Mouse (Mus musculus) liver, embryonic 14.5 days (tissue): ENCODE results near the gene Polr2h. TPM values are rescaled to one million over a fixed set of nuclear protein-coding genes. Genes with fewer than 3 reads are reported as not detected.
A peak's percentile ranks its signal among the peaks of the same experiment; 100 is the strongest.

ENCODE experiments used
- ATAC-seq: fragments of 200-750 bp; cut with Nextera tagmentation; 2 replicates; pipeline ENCODE4 v1.8.0; 2017; ENCODE audit warnings: moderate number of reproducible peaks, mild to moderate bottlenecking, moderate library complexity; ENCODE audit not compliant: insufficient read depth
- DNase-seq, 3 experiments: peaks; one replicate each; pipeline ENCODE4 v3.0.0-alpha.2; 2012 to 2013; ENCODE audit warnings: low read depth in 3 of 3, low spot score in 3 of 3
- H3K27ac ChIP-seq: fragments of 300-500 bp; sonication (generic); 2 replicates; pipeline ENCODE4 v1.5.1; 2014; ENCODE audit warnings: moderate library complexity, mild to moderate bottlenecking, control low read depth, inconsistent platforms
- H3K27me3 ChIP-seq: fragments of 300-500 bp; sonication (generic); 2 replicates; pipeline ENCODE4 v1.6.1; 2014; ENCODE audit warnings: mild to moderate bottlenecking, low read length, moderate library complexity; ENCODE audit not compliant: control insufficient read depth, insufficient read depth
- H3K36me3 ChIP-seq: fragments of 300-500 bp; sonication (generic); replicated peaks from 2 replicates; pipeline ENCODE4 v1.6.1; 2014; ENCODE audit warnings: low read depth; ENCODE audit not compliant: control insufficient read depth, insufficient read depth
- H3K4me1 ChIP-seq, 2 experiments: fragments of 200-500 bp in 1 of 2; fragments of 300-500 bp in 1 of 2; sonication (generic) in 1 of 2; replicated peaks; 2 replicates each; pipeline ENCODE4 v1.6.1; 2012 to 2014; ENCODE audit warnings: antibody characterized with exemption in 1 of 2, inconsistent platforms in 1 of 2, low read length in 1 of 2; ENCODE audit not compliant: control insufficient read depth in 2 of 2, insufficient read depth in 2 of 2
- H3K4me2 ChIP-seq: fragments of 300-500 bp; sonication (generic); 2 replicates; pipeline ENCODE4 v1.6.1; 2014; ENCODE audit warnings: low read depth, mild to moderate bottlenecking, control low read depth, moderate library complexity
- H3K4me3 ChIP-seq, 2 experiments: fragments of 200-500 bp in 1 of 2; fragments of 300-500 bp in 1 of 2; sonication (generic) in 1 of 2; 2 replicates each; pipeline ENCODE4 v1.5.1; 2012 to 2014; ENCODE audit warnings: low read depth in 2 of 2, low read length in 2 of 2, mild to moderate bottlenecking in 2 of 2, control low read depth in 1 of 2, inconsistent platforms in 1 of 2, moderate library complexity in 1 of 2; ENCODE audit not compliant: insufficient read depth in 1 of 2
- H3K9ac ChIP-seq: fragments of 300-500 bp; sonication (generic); replicated peaks from 2 replicates; pipeline ENCODE4 v1.6.1; 2014; ENCODE audit warnings: mild to moderate bottlenecking, control low read depth, moderate library complexity
- H3K9me3 ChIP-seq: fragments of 300-500 bp; sonication (generic); 2 replicates; pipeline ENCODE4 v1.6.1; 2016; ENCODE audit warnings: low read length, mixed read lengths; ENCODE audit not compliant: control insufficient read depth
- CTCF ChIP-seq: IDR thresholded peaks from 2 replicates; pipeline ENCODE4 v1.5.1; 2016; ENCODE audit warnings: antibody characterized with exemption, low read depth, control low read depth
- EP300 ChIP-seq: IDR thresholded peaks from 2 replicates; pipeline ENCODE4 v1.6.1; 2016; ENCODE audit warnings: antibody characterized with exemption, low read depth
- WGBS: fragments of 180-500 bp; shearing (Covaris S2); extraction: QIAGEN DNeasy Blood & Tissue Kit; methylation state at CpG from one replicate; pipeline ENCODE4 v1.1.7; 2014; ENCODE audit not compliant: insufficient replicate concordance; 5-methylcytosine and 5-hydroxymethylcytosine counted together
- polyA plus RNA-seq, 2 experiments: library from polyadenylated mRNA; depleted of rRNA in 1 of 2; stranded (reverse) in 1 of 2; unstranded in 1 of 2; fragments of >200 nt; fragmentation: Nextera tagmentation in 1 of 2; extraction: Ambion mirVana in 1 of 2; gene quantifications; 2 replicates each; pipeline versions ENCODE4 v1.2.1 to v1.2.3; 2012 to 2014

Polr2h gene
- polyA plus RNA-seq, 2 experiments = 30.1 to 45.4 TPM

GRCm38 (mm10) chr16:20701729-20702521 is 15.5 kb upstream of the Polr2h start:
- Histone ChIP-seq H3K27ac (peak overlapping the region; percentile 52), H3K36me3 (no peaks in the 10 kb centered on the region; the same call in 1 of the 2 replicates), H3K4me2 (peak overlapping the region; percentile 69), H3K9me3 (no peaks in the 10 kb centered on the region), H3K4me3 (peak overlapping the region; percentile 2 to 10; a peak in 1 of 4 replicates), H3K4me1 (peaks cover 51 to 52% of the 10 kb centered on the region in 2 experiments), H3K9ac (peak overlapping the region; percentile 37), H3K27me3 (peaks cover under 1% of the 10 kb centered on the region; the same call in 1 of the 2 replicates)
- no peak for DNase-seq
- 42% methylated on average over 10 of the region's 12 CpGs for WGBS
- TF ChIP-seq CTCF (no peak), EP300 (no peak)
- no peak for ATAC-seq

DNA sequence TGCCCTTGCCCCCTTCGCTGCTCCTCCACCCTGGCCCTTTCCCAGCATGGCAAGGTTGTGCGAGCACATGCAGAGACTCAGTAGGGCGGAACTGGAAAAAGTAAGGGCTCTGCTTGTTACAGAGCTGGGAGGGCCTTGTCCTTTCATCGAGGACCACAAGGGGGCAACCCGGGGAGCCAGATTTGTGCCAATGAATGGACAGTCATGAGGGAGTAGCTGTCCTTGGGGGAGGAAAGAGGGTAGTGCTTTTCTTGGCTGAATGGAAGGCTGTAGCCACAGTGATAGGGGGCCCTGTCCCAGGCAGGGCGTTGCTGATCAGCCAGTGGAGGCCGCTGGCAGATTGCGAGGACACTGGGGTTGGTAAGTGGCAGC is 15.0 kb upstream of the Polr2h start:
- H3K9me3 ChIP-seq = no peaks in the 10 kb centered on the region
- TF ChIP-seq EP300 = peak; percentile 57
- peak; percentile 89 for TF ChIP-seq CTCF
- 3% methylated on average over 8 of the region's 8 CpGs for WGBS
- H3K27me3 ChIP-seq = no peaks in the 10 kb centered on the region; the same call in 1 of the 2 replicates
- peak overlapping the region; percentile 94 for H3K27ac ChIP-seq
- peak overlapping the region; percentile 10 to 29; a peak in 3 of 4 replicates for H3K4me3 ChIP-seq
- peak overlapping the region; percentile 60 for H3K9ac ChIP-seq
- DNase-seq = peak; percentile 67 to 82 (median 74)
- H3K4me1 ChIP-seq = peaks cover 57 to 58% of the 10 kb centered on the region in 2 experiments
- H3K4me2 ChIP-seq = peak overlapping the region; percentile 69
- ATAC-seq = peak; percentile 77
- peaks cover 1% of the 10 kb centered on the region; the same call in 1 of the 2 replicates for H3K36me3 ChIP-seq

DNA sequence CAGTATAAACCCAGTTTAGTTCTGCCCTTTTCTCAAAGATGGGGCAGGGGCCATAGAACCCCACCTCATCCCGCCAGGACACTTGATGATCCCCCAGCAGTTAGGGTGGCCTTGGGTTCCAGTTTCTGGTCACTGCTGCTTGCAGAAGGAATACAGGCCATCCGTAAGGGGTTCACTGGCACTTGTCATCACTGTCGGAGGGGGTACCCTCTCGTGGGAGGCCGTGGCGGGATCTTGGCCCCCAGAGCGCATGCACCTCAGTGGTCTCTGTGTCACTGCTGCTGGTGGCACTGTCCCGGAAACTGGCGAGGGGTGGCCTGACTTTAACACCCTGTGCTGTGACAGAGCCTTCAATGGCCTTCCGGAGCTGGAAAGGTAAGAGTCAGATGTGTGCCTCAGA is 14.4 kb upstream of the Polr2h start:
- H3K4me2 ChIP-seq = peak overlapping the region; percentile 69
- WGBS = 81% methylated on average over 10 of the region's 10 CpGs
- H3K9me3 ChIP-seq = no peaks in the 10 kb centered on the region
- H3K27ac ChIP-seq = peak overlapping the region; percentile 94
- H3K9ac ChIP-seq = peak overlapping the region; percentile 60
- no peaks in the 10 kb centered on the region for H3K27me3 ChIP-seq
- ATAC-seq = no peak
- TF ChIP-seq EP300 (no peak), CTCF (no peak)
- DNase-seq = no peak
- peaks cover 2% of the 10 kb centered on the region; the same call in 1 of the 2 replicates for H3K36me3 ChIP-seq
- H3K4me3 ChIP-seq = peak overlapping the region in 1 of 2 experiments; percentile 29; a peak in 2 of 4 replicates
- peaks cover 59 to 62% of the 10 kb centered on the region in 2 experiments for H3K4me1 ChIP-seq

- TF ChIP-seq EP300 = peak; percentile 94
- no peak for TF ChIP-seq CTCF
- Histone ChIP-seq H3K27me3 (no peaks in the 10 kb centered on the region), H3K4me2 (peak overlapping the region; percentile 69), H3K36me3 (peaks cover 2% of the 10 kb centered on the region; the same call in 1 of the 2 replicates), H3K9me3 (no peaks in the 10 kb centered on the region), H3K9ac (peak overlapping the region; percentile 60), H3K4me1 (peaks cover 59 to 62% of the 10 kb centered on the region in 2 experiments), H3K27ac (peak overlapping the region; percentile 94), H3K4me3 (peak overlapping the region; percentile 16 to 29; a peak in 3 of 4 replicates)
- DNase-seq (peak; percentile 70 to 83 (median 76)), ATAC-seq (peak; percentile 76)
- WGBS = 23% methylated on average over 6 of the region's 6 CpGs
These were observed 13.6 kb upstream of the Polr2h start for GRCm38 (mm10) chr16:20703699-20704400.
